Mouse (Mus musculus) urinary bladder, postnatal 10 days (tissue): ENCODE results near the gene Ttc30b.
"Not testable (repeated sequence)": the region's sequence is repeated elsewhere in the genome, so short reads cannot be mapped to it uniquely, and the experiment has no call there.

Source experiments
- DNase-seq: peaks from one replicate; pipeline ENCODE4 v3.0.0; 2022; ENCODE audit warnings: low spot score

Ttc30b gene

GRCm38 (mm10) chr2:75938117-75939063 is at the start of gene Ttc30b:
Gene Ttc30b (minus strand): TSS chr2:75938585.
- DNase-seq: peak; percentile 13

- no peak for DNase-seq
Measured at GRCm38 (mm10) chr2:75987739-75988138, 49.4 kb upstream of the Ttc30b start.

- no peak for DNase-seq
Measured at GRCm38 (mm10) chr2:75985124-75985523, 46.7 kb upstream of the Ttc30b start.

- no peak for DNase-seq
Measured at GRCm38 (mm10) chr2:75983847-75984246, 45.5 kb upstream of the Ttc30b start.

GRCm38 (mm10) chr2:75983091-75983490 is 44.7 kb upstream of the Ttc30b start:
- DNase-seq: no peak

GRCm38 (mm10) chr2:75982626-75983025 is 44.2 kb upstream of the Ttc30b start:
- DNase-seq: no peak

- DNase-seq: not testable (repeated sequence)
Measured at GRCm38 (mm10) chr2:75981440-75982081, 43.2 kb upstream of the Ttc30b start, which contains the start of gene Ttc30a1. Gene Ttc30a1 (minus strand): TSS chr2:75981967.

- DNase-seq: not testable (repeated sequence)
Measured at GRCm38 (mm10) chr2:75980933-75981439, 42.6 kb upstream of the Ttc30b start.

- DNase-seq: not testable (repeated sequence)
Measured at GRCm38 (mm10) chr2:75977752-75978368, 39.5 kb upstream of the Ttc30b start, which contains the start of gene Ttc30a2. Gene Ttc30a2 (minus strand): TSS chr2:75978170.

- not testable (repeated sequence) for DNase-seq
Measured at GRCm38 (mm10) chr2:75976070-75976469, 37.7 kb upstream of the Ttc30b start.

- no peak for DNase-seq
Measured at GRCm38 (mm10) chr2:75974131-75974530, 35.7 kb upstream of the Ttc30b start.

- DNase-seq: no peak
Measured at GRCm38 (mm10) chr2:75964972-75965371, 26.6 kb upstream of the Ttc30b start.

GRCm38 (mm10) chr2:75964512-75964911 is 26.1 kb upstream of the Ttc30b start:
- no peak for DNase-seq

- DNase-seq: no peak
Measured at GRCm38 (mm10) chr2:75964051-75964450, 25.7 kb upstream of the Ttc30b start.

GRCm38 (mm10) chr2:75963211-75963840 is 24.9 kb upstream of the Ttc30b start:
- no peak for DNase-seq

GRCm38 (mm10) chr2:75960366-75961330 is 22.3 kb upstream of the Ttc30b start:
- DNase-seq: no peak

GRCm38 (mm10) chr2:75959850-75960365 is 21.5 kb upstream of the Ttc30b start:
- no peak for DNase-seq

GRCm38 (mm10) chr2:75959183-75959849 is 20.9 kb upstream of the Ttc30b start:
- DNase-seq: no peak

- DNase-seq: no peak
Measured at GRCm38 (mm10) chr2:75955709-75956108, 17.3 kb upstream of the Ttc30b start.

- DNase-seq: no peak
Measured at GRCm38 (mm10) chr2:75953320-75953719, 14.9 kb upstream of the Ttc30b start.
